In genomic region chr5:107569148-107569547, GRCm38 (mm10) we compare ENCODE assay signal across 30 mouse cellular contexts. TPM values are rescaled to one million over a fixed set of nuclear protein-coding genes. Genes with fewer than 3 reads are reported as not detected.
DNase-seq lines count a peak whose midpoint lies in the region; ATAC-seq lines count a peak whose summit lies in the region.
"Had no signal": no experiment of that assay in that cellular context is flagged by ENCODE, and none has a peak within 500 bp of the region (broad histone marks: within the 10 kb centered on the region; RNA-seq: fewer than 3 reads in every experiment).

No protein-coding gene starts in this region.

- no peak overlapping the region for H3K4me2 ChIP-seq in forebrain, embryonic 14.5 days (ENCODE audit: low read length)
- no peak overlapping the region for H3K4me2 ChIP-seq in forebrain, embryonic 11.5 days (ENCODE audit: low read depth, low read length, severe bottlenecking)
- H3K4me2 ChIP-seq in hindbrain, embryonic 16.5 days (ENCODE audit: low read length) = no peak overlapping the region
- no peak overlapping the region for H3K4me2 ChIP-seq in midbrain, embryonic 14.5 days (ENCODE audit: low read length)
- no peak overlapping the region for H3K4me2 ChIP-seq in midbrain, embryonic 16.5 days (ENCODE audit: low read length)
- H3K4me2 ChIP-seq: heart, embryonic 11.5 days; limb, embryonic 13.5 days; liver, embryonic 11.5 days; lung, embryonic 15.5 days; midbrain, embryonic 12.5 days; neural tube, embryonic 12.5 days had no signal

- no peaks in the 10 kb centered on the region for H3K27me3 ChIP-seq in forebrain, embryonic 14.5 days (replicated peaks; ENCODE audit: control insufficient read depth, insufficient read depth, low read length)
- H3K27me3 ChIP-seq in forebrain, embryonic 11.5 days (ENCODE audit: control insufficient read depth, insufficient read depth, low read length) = no peaks in the 10 kb centered on the region
- H3K27me3 ChIP-seq in hindbrain, embryonic 16.5 days (replicated peaks; ENCODE audit: control insufficient read depth, insufficient read depth, low read length) = no peaks in the 10 kb centered on the region
- no peaks in the 10 kb centered on the region for H3K27me3 ChIP-seq in hindbrain, embryonic 10.5 days (ENCODE audit: insufficient read depth, poor library complexity, severe bottlenecking)
- H3K27me3 ChIP-seq in midbrain, embryonic 14.5 days (ENCODE audit: control insufficient read depth, insufficient read depth, low read length) = no peaks in the 10 kb centered on the region
- H3K27me3 ChIP-seq in midbrain, embryonic 16.5 days (ENCODE audit: control insufficient read depth, insufficient read depth, low read depth, low read length) = no peaks in the 10 kb centered on the region
- H3K27me3 ChIP-seq: CH12.LX; limb, embryonic 13.5 days; lung, embryonic 15.5 days; midbrain, embryonic 12.5 days; neural tube, embryonic 12.5 days had no signal

- H3K4me3 ChIP-seq in forebrain, embryonic 14.5 days (ENCODE audit: low read depth, low read length) = no peak overlapping the region
- H3K4me3 ChIP-seq in forebrain, embryonic 11.5 days (ENCODE audit: low read depth, low read length) = no peak overlapping the region
- no peak overlapping the region for H3K4me3 ChIP-seq in hindbrain, embryonic 16.5 days (ENCODE audit: low read length)
- H3K4me3 ChIP-seq in hindbrain, embryonic 10.5 days = no peak overlapping the region
- H3K4me3 ChIP-seq in midbrain, embryonic 14.5 days (replicated peaks; ENCODE audit: low read depth, low read length) = no peak overlapping the region
- no peak overlapping the region for H3K4me3 ChIP-seq in midbrain, embryonic 16.5 days (ENCODE audit: low read depth, low read length)
- H3K4me3 ChIP-seq: limb, embryonic 13.5 days; lung, embryonic 15.5 days; midbrain, embryonic 12.5 days; neural tube, embryonic 12.5 days had no signal

- H3K4me1 ChIP-seq in forebrain, embryonic 14.5 days (ENCODE audit: control insufficient read depth, insufficient read depth, low read length) = no peaks in the 10 kb centered on the region
- no peaks in the 10 kb centered on the region for H3K4me1 ChIP-seq in forebrain, embryonic 11.5 days (replicated peaks; ENCODE audit: control insufficient read depth, insufficient read depth, low read length)
- no peaks in the 10 kb centered on the region for H3K4me1 ChIP-seq in hindbrain, embryonic 16.5 days (ENCODE audit: control insufficient read depth, insufficient read depth, low read depth, low read length)
- no peaks in the 10 kb centered on the region for H3K4me1 ChIP-seq in hindbrain, embryonic 10.5 days (replicated peaks)
- no peaks in the 10 kb centered on the region for H3K4me1 ChIP-seq in midbrain, embryonic 14.5 days (ENCODE audit: control insufficient read depth, insufficient read depth, low read length)
- no peaks in the 10 kb centered on the region for H3K4me1 ChIP-seq in midbrain, embryonic 16.5 days (ENCODE audit: control insufficient read depth, insufficient read depth, low read length)
- H3K4me1 ChIP-seq: limb, embryonic 13.5 days; lung, embryonic 15.5 days; midbrain, embryonic 12.5 days; neural tube, embryonic 12.5 days had no signal

- ATAC-seq in forebrain, embryonic 14.5 days = no peak
- ATAC-seq in forebrain, embryonic 11.5 days (replicated peaks; ENCODE audit: low FRiP score) = no peak
- peak; percentile 87 for ATAC-seq in hindbrain, embryonic 16.5 days
- ATAC-seq in midbrain, embryonic 14.5 days (ENCODE audit: low FRiP score, low TSS enrichment) = no peak
- no peak for ATAC-seq in midbrain, embryonic 16.5 days
- ATAC-seq: activated CD4-positive, CD25-positive, alpha-beta regulatory T cell, adult 4 months; intestine, embryonic 16.5 days had no signal

- H3K36me3 ChIP-seq in forebrain, embryonic 14.5 days (ENCODE audit: control insufficient read depth, insufficient read depth, low read length) = peaks cover 27% of the 10 kb centered on the region
- no peaks in the 10 kb centered on the region; the same call in 1 of the 2 replicates for H3K36me3 ChIP-seq in forebrain, embryonic 11.5 days (ENCODE audit: control insufficient read depth, insufficient read depth, low read length)
- peaks cover 31% of the 10 kb centered on the region for H3K36me3 ChIP-seq in hindbrain, embryonic 16.5 days (ENCODE audit: control insufficient read depth, insufficient read depth, low read length)
- H3K36me3 ChIP-seq in hindbrain, embryonic 10.5 days = peaks cover 70% of the 10 kb centered on the region
- peaks cover 53% of the 10 kb centered on the region for H3K36me3 ChIP-seq in midbrain, embryonic 14.5 days (ENCODE audit: control insufficient read depth, insufficient read depth, low read length)
- peaks cover 22% of the 10 kb centered on the region for H3K36me3 ChIP-seq in midbrain, embryonic 16.5 days (ENCODE audit: control insufficient read depth, insufficient read depth, low read length)

- no peak overlapping the region for H3K27ac ChIP-seq in forebrain, embryonic 14.5 days (ENCODE audit: low read depth, low read length)
- no peak overlapping the region for H3K27ac ChIP-seq in forebrain, embryonic 11.5 days (ENCODE audit: low read depth, low read length)
- no peak overlapping the region for H3K27ac ChIP-seq in hindbrain, embryonic 16.5 days (ENCODE audit: low read depth, low read length)
- no peak overlapping the region for H3K27ac ChIP-seq in hindbrain, embryonic 10.5 days
- H3K27ac ChIP-seq in midbrain, embryonic 14.5 days (replicated peaks; ENCODE audit: low read depth, low read length) = no peak overlapping the region
- no peak overlapping the region for H3K27ac ChIP-seq in midbrain, embryonic 16.5 days (ENCODE audit: low read length)
- H3K27ac ChIP-seq: limb, embryonic 13.5 days; lung, embryonic 15.5 days; midbrain, embryonic 12.5 days; neural tube, embryonic 12.5 days; stomach, postnatal 0 days had no signal

- whole genome bisulfite sequencing in forebrain, embryonic 14.5 days = 93% methylated on average over 9 of the region's 9 CpGs
- 95% methylated on average over 9 of the region's 9 CpGs for WGBS in forebrain, embryonic 11.5 days
- WGBS in hindbrain, embryonic 16.5 days = 89% methylated on average over 9 of the region's 9 CpGs
- WGBS in hindbrain, embryonic 10.5 days = 95% methylated on average over 9 of the region's 9 CpGs
- 94% methylated on average over 9 of the region's 9 CpGs for WGBS in midbrain, embryonic 14.5 days
- 97% methylated on average over 9 of the region's 9 CpGs for WGBS in midbrain, embryonic 16.5 days

- no peak overlapping the region for H3K9ac ChIP-seq in forebrain, embryonic 14.5 days (ENCODE audit: low read length)
- no peak overlapping the region for H3K9ac ChIP-seq in forebrain, embryonic 11.5 days (ENCODE audit: low read length)
- H3K9ac ChIP-seq in hindbrain, embryonic 16.5 days (ENCODE audit: low read depth, low read length) = no peak overlapping the region
- no peak overlapping the region for H3K9ac ChIP-seq in midbrain, embryonic 14.5 days (replicated peaks; ENCODE audit: low read length)
- H3K9ac ChIP-seq in midbrain, embryonic 16.5 days (ENCODE audit: low read depth, low read length) = no peak overlapping the region
- H3K9ac ChIP-seq: limb, embryonic 13.5 days; lung, embryonic 15.5 days; midbrain, embryonic 12.5 days; neural tube, embryonic 12.5 days had no signal

- H3K9me3 ChIP-seq in forebrain, embryonic 14.5 days (replicated peaks; ENCODE audit: control insufficient read depth, low read length) = no peaks in the 10 kb centered on the region
- no peaks in the 10 kb centered on the region for H3K9me3 ChIP-seq in forebrain, embryonic 11.5 days (ENCODE audit: control insufficient read depth, low read length)
- no peaks in the 10 kb centered on the region for H3K9me3 ChIP-seq in hindbrain, embryonic 16.5 days (ENCODE audit: control insufficient read depth, low read length)
- H3K9me3 ChIP-seq in hindbrain, embryonic 10.5 days = no peaks in the 10 kb centered on the region
- no peaks in the 10 kb centered on the region for H3K9me3 ChIP-seq in midbrain, embryonic 14.5 days (ENCODE audit: control insufficient read depth, low read length)
- no peaks in the 10 kb centered on the region for H3K9me3 ChIP-seq in midbrain, embryonic 16.5 days (replicated peaks; ENCODE audit: control insufficient read depth, low read length, poor library complexity, severe bottlenecking)
- H3K9me3 ChIP-seq: limb, embryonic 13.5 days; lung, embryonic 15.5 days; midbrain, embryonic 12.5 days; neural tube, embryonic 12.5 days had no signal

- DNase-seq in forebrain, embryonic 14.5 days (ENCODE audit: low spot score) = peak; percentile 0
- DNase-seq in forebrain, embryonic 11.5 days (ENCODE audit: low spot score) = no peak
- DNase-seq in hindbrain, embryonic 10.5 days (ENCODE audit: low spot score) = no peak
- peak; percentile 29 for DNase-seq in midbrain, embryonic 14.5 days
- DNase-seq in adipocyte (ENCODE audit: low spot score) = peak; percentile 15
- no peak for DNase-seq in cerebellum, adult 8-10 months
- DNase-seq: adrenal gland, adult 8-10 months; cerebellum, adult 11-12 months; gastrocnemius, postnatal 25 days; heart, adult 11 months; heart, postnatal 36 days; kidney, adult 9 months; kidney, postnatal 10 days; right cerebral cortex, postnatal 25 days; thymus, adult 18-20 months; thymus, postnatal 25 days had no signal

RNA-seq across cellular contexts. Expression of gene Rpap2, which starts 28.0 kb away (rescaled TPM):
- 23.5 and 25.1 TPM in 2 replicates for polyA plus RNA-seq in forebrain, embryonic 14.5 days (2014; fragmentation: Nextera tagmentation; extraction: Ambion mirVana)
- polyA plus RNA-seq in forebrain, embryonic 11.5 days (2014; fragmentation: Nextera tagmentation; extraction: Ambion mirVana) = 16.6 and 21.1 TPM in 2 replicates
- 21.3 and 23.5 TPM in 2 replicates for polyA plus RNA-seq in hindbrain, embryonic 16.5 days (2015; fragmentation: Nextera tagmentation; extraction: Ambion mirVana)
- 15.9 and 19.0 TPM in 2 replicates for polyA plus RNA-seq in hindbrain, embryonic 10.5 days (2016; fragmentation: Nextera tagmentation; extraction: Ambion mirVana)
- polyA plus RNA-seq in midbrain, embryonic 14.5 days (2014; fragmentation: Nextera tagmentation; extraction: Ambion mirVana) = 22.4 and 27.6 TPM in 2 replicates
- polyA plus RNA-seq in midbrain, embryonic 16.5 days (2015; fragmentation: Nextera tagmentation; extraction: Ambion mirVana) = 26.2 and 26.4 TPM in 2 replicates

RNA-seq across cellular contexts. Expression of gene Glmn, which starts 28.5 kb away (rescaled TPM):
- polyA plus RNA-seq in forebrain, embryonic 14.5 days (2014; fragmentation: Nextera tagmentation; extraction: Ambion mirVana) = 26.2 and 35.1 TPM in 2 replicates
- polyA plus RNA-seq in forebrain, embryonic 11.5 days (2014; fragmentation: Nextera tagmentation; extraction: Ambion mirVana) = 30.2 and 34.2 TPM in 2 replicates
- polyA plus RNA-seq in hindbrain, embryonic 16.5 days (2015; fragmentation: Nextera tagmentation; extraction: Ambion mirVana) = 31.0 and 32.8 TPM in 2 replicates
- 28.4 and 32.5 TPM in 2 replicates for polyA plus RNA-seq in hindbrain, embryonic 10.5 days (2016; fragmentation: Nextera tagmentation; extraction: Ambion mirVana)
- polyA plus RNA-seq in midbrain, embryonic 14.5 days (2014; fragmentation: Nextera tagmentation; extraction: Ambion mirVana) = 43.3 and 45.5 TPM in 2 replicates
- polyA plus RNA-seq in midbrain, embryonic 16.5 days (2015; fragmentation: Nextera tagmentation; extraction: Ambion mirVana) = 39.8 and 40.4 TPM in 2 replicates

RNA-seq across cellular contexts. Expression of gene 1700028K03Rik, which starts 34.6 kb away (rescaled TPM):
- 0.18 and 0.19 TPM in 2 replicates for polyA plus RNA-seq in forebrain, embryonic 14.5 days (2014; fragmentation: Nextera tagmentation; extraction: Ambion mirVana)
- 0.16 TPM in 1 of 2 replicates, not detected in the other for polyA plus RNA-seq in forebrain, embryonic 11.5 days (2014; fragmentation: Nextera tagmentation; extraction: Ambion mirVana)
- 0.19 and 0.29 TPM in 2 replicates for polyA plus RNA-seq in hindbrain, embryonic 16.5 days (2015; fragmentation: Nextera tagmentation; extraction: Ambion mirVana)
- polyA plus RNA-seq in hindbrain, embryonic 10.5 days (2016; fragmentation: Nextera tagmentation; extraction: Ambion mirVana) = 0.07 and 0.16 TPM in 2 replicates
- polyA plus RNA-seq in midbrain, embryonic 14.5 days (2014; fragmentation: Nextera tagmentation; extraction: Ambion mirVana) = 0.17 and 0.28 TPM in 2 replicates
- 0.29 and 0.46 TPM in 2 replicates for polyA plus RNA-seq in midbrain, embryonic 16.5 days (2015; fragmentation: Nextera tagmentation; extraction: Ambion mirVana)
- polyA plus RNA-seq: C2C12; large intestine, adult 2 months had no signal

Comparison
In these comparisons a context has a peak if more than half of its experiments do, and no peak if none do; other contexts are left out.
1. DNase-seq: peak in forebrain, embryonic 14.5 days (single experiment), midbrain, embryonic 14.5 days (single experiment) and adipocyte (single experiment); none in forebrain, embryonic 11.5 days (single experiment), hindbrain, embryonic 10.5 days (single experiment) and cerebellum, adult 8-10 months (single experiment).